Mouse (Mus musculus): ENCODE data around the gene Rela.

GRCm38 (mm10) chr19:5654720-5655298 is 17.5 kb downstream of the Rela start:
- TF ChIP-seq CTCF (IDR thresholded peaks at IDR 0.05; ENCODE audit: low read depth) (no peak), EP300 (IDR thresholded peaks at IDR 0.05; ENCODE audit: low read depth) (no peak)

All from liver, postnatal 0 days (tissue).